Mouse (Mus musculus) ovary, postnatal 10 days (tissue): Measurements from ENCODE around the gene Fam71b.
"Not testable (repeated sequence)": the region's sequence is repeated elsewhere in the genome, so short reads cannot be mapped to it uniquely, and the experiment has no call there.

Experiments used
- DNase-seq: peaks from one replicate; pipeline ENCODE4 v3.0.0; 2022; ENCODE audit warnings: low spot score

The Fam71b gene

GRCm38 (mm10) chr11:46384925-46385324, 11.4 kb upstream of the Fam71b start:
- no peak for DNase-seq

GRCm38 (mm10) chr11:46386556-46386955, 9.8 kb upstream of the Fam71b start:
- no peak for DNase-seq

GRCm38 (mm10) chr11:46387061-46387460, 9.3 kb upstream of the Fam71b start:
- no peak for DNase-seq

DNA sequence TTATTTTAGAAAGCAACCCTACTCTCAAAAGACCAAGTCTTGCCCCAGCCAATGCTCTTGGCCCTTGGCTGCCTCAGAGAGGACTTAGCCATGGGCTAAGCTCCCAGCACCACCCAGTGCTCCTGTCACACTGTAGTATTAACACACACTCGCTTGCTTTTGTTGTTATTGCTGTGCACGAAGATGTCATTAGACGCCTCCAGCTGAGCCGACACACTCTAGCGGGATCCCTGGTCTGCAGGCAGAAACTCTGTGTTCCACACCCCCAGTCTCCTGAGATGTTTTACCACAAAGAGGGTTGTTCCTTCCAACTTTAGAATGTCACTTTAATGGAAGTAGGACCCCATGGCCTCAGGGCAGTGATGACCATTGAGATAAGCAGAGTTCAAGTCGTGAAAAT, 7.9 kb upstream of the Fam71b start:
- no peak for DNase-seq

GRCm38 (mm10) chr11:46389336-46390117, 6.8 kb upstream of the Fam71b start, which contains the start of gene Itk:
Gene Itk, minus strand, starts transcription at chr11:46389515.
- no peak for DNase-seq

- DNase-seq, result no peak
These were observed 5.7 kb upstream of the Fam71b start for GRCm38 (mm10) chr11:46390621-46391020.

DNA sequence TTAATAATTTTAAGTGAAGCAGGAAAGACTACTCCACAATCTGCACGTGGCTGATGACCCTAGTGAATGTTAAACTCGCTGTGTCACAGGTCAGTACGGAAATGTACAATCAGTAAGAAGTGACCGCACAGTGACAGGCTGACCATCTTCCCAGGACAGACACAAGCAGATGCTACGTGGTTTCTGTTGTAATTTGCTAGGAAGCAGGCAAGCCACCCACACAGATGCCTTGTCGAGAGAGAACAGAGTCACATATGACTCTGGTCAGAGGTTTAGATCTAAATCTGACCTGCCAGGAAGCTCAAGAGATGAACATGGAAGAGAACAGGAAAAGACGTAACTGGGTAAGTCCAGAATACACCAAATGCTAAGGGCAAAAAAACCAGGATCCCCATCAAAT, 3.5 kb upstream of the Fam71b start:
- DNase-seq, result no peak

DNA sequence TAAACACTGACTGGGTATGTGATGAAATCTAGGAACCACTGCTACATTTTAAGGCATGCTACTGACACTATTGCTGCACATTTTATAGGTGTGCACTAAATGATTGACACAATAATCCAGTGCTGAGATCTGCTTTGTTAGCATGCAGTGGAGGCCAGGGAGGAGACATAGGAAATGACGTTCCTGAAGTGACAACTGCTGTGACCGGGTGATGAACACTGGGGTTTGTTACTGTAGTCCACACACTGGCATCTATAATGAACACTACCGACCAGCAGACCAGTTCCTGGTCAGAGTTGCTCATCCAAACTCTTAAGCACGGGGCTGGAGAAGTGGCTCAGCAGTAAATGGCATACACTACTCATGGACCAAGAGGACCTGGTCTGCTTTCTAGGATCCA, 2.9 kb upstream of the Fam71b start:
- DNase-seq, result no peak

GRCm38 (mm10) chr11:46395088-46395487, 1.3 kb upstream of the Fam71b start:
- no peak for DNase-seq

DNA sequence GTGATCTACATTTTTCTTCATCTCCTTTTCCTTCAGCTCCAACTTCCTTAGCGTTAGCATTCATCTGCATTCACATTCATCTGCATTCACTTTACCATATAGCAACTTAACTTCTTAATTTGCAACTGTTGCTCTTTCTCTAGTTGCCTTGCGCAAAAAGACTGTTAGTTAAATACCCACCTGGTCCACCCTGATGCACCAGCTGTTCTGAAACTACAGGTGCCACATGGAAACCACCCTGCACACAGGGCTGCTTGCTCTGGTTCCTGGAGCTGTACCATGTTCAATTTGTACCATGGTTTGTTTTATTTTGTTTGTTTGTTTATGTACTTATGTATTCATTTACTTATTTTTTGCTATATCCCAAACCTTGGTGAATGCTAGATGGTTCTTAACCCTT, 661 bp upstream of the Fam71b start:
- no peak for DNase-seq

DNA sequence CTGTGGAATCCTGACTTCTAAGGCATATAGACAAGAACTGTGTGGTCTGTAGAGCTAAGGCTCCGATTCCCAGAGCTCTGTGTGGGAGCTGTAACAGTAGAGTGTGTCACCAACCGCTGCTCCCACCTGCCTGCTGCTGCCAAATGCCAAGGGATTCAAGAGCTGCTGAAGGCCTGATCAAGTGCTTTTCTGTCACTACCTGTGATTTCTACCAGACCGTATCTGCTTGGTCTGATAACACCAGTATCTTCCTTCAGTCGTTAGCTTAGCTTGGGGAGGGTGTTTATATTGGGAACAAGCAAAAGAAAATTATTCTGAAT, 461 bp downstream of the Fam71b start:
- no peak for DNase-seq

GRCm38 (mm10) chr11:46397900-46398299, 1.5 kb downstream of the Fam71b start:
- DNase-seq, result no peak

DNA sequence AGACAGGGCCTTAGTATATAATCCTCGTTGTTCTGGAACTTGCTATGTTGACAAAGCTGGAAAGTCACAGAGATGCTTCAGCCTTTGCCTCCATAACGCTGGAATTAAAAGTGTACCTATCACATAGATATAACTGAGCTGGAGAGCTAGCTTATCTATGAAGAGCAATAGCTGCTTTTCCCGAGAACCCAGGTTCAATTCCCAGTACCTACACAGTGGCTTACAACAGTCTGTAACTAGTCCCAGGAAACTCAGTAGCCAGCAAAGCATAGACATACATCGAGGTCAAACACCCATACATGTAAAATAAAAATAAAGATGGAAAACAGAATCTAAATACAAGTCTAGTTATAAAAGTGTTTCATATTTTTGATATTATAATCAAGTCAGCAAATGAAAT, 2.1 kb downstream of the Fam71b start:
- DNase-seq, result no peak

DNA sequence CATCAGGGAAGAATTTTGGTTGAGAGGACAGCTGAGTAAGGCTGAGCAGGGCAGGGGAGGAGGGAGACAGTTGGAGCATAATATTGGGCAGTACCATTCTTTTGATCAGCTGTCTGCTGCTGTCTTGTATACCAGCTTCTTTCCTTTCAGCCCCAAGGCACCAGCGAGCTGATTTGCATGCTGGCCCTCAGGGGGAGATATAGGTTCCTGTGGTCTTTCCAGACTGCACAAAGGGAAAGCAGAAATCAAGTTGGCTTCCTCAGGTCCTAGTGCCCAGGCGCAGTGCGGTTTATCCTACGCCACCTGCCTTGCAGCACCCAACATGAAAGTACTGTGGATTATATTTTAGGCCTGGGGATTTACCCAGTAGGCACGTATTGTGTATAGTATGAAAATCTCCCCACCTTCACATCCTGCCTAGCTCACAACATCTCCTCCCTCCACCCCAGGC, 2.6 kb downstream of the Fam71b start:
- DNase-seq, result no peak

DNA sequence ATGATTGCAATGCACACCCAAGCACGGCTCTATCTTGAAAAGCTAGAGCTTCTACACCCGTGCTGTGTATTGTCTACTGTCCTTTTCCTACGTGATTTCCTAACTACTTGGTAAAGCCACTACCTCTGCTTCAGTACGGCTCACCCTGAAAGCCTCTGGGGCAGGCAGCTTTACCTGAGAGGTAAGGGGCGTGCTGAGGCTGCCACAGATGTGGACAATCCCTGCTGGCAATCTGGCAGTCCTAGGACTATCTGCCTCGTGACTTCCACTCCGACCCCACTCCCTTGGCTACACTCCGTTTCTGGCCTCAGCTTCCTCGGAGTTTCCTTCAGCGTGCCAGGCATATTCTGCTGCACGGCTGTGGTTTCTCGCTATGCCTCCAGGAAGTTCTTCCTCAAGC, 5.2 kb downstream of the Fam71b start:
- no peak for DNase-seq

DNA sequence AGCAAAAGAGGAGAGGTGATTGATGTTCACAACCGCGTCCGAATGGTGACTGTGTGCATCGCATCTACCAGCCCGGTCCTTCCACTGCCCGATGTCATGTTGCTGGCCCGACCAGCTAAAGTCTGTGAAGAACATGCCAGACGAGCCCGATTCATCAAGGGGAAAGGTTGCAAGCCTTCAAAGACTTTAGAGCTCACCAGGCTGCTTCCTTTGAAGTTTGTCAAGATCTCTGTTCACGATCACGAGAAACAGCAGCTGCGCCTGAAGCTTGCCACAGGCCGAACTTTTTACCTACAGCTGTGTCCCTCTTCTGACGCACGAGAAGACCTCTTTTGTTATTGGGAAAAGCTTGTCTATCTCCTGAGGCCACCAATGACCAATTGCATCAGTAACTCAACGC, 8.6 kb downstream of the Fam71b start:
- DNase-seq, result no peak

GRCm38 (mm10) chr11:46406721-46407120, 10.4 kb downstream of the Fam71b start:
- no peak for DNase-seq

DNA sequence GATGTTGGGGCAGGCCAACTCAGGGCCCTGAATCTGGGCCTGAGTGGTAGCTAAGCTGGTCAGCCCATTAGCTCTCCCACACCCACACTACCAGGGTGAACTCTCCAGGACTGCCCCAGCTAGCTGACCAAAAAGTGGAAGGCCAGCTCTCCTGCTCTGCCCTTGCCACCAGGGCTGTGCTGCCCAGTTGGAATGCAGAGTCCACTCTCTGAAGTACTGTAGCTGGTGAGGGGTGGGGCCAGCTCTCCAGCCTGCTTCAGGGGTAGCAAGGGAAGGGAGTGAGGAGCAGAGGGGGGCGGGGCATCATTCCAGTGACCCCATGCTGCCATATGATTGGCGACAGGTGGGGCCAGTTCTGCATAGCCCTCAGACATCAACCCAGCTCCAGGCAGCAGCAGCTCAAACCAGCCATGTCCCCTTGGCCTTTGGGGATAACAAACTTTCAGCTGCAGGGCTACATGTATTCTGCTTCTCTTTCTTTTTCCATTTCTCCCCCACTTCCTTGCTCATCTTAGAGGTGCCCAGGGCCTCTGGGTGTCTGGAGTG, 13.7 kb downstream of the Fam71b start:
- DNase-seq, result no peak

GRCm38 (mm10) chr11:46418438-46418837, 22.1 kb downstream of the Fam71b start:
- DNase-seq, result no peak

- no peak for DNase-seq
These were observed 22.5 kb downstream of the Fam71b start for GRCm38 (mm10) chr11:46418860-46419259.

DNA sequence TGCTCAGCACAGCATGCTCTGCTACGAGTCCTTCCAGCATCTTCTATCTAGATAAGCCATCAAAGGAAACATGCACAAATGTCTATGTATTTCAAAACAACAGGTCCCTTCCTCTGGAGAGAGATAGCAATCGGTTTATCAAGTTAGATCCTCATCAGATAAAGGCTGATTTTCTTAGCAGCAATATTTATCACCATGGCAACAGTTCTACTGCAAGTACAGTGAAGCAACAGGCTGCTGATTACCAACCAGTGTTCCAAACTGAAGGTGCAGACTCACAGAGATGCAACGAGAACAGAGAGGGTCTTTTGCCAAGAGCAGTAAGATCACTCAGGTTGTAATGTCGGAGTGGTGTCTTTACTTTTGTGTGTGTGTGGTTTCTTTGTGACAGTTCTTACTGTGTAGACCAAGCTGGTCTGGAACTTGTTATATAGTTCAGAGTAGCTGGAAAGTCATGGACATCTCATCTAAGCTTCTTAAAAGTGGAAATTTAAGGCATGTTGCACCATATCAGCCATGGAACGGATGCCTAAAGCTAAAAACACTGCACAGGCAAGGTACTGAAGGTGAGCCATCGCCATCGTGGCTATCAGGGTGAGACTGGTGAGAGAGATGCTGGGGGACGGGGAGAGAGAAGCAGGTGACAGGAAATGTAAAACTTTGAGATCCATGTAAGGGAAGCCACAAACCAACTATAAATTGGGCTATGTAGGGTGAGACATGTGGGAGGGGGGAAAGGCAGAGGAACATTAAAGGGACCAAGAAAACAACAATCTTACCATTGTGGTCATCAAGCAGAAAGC, 24.9 kb downstream of the Fam71b start:
- DNase-seq, result no peak

DNA sequence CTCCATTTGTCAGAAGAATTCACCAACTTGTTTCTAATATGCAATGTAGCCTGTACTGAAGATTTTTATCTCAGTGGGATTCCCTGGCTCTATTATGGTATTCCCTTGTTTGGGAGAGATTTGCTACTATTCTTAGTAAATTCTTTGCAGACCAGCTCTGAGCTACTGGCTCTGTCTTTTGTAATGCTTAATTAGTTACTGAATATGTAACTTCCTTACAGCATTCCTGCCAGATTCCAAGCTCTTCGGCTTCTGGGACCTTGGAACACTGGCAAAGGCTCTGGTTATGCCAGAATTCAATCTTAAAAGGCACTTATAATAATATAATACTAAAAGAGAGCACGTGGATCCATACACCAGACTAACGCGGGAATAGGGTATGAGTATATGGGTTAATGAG, 31.8 kb downstream of the Fam71b start:
- not testable (repeated sequence) for DNase-seq

- DNase-seq, result no peak
These were observed 33.8 kb downstream of the Fam71b start for GRCm38 (mm10) chr11:46430123-46430522.
